Mouse (Mus musculus) brain, embryonic 14.5 days (tissue): Measurements from ENCODE around the gene Spata5.
"Not testable (repeated sequence)": the region's sequence is repeated elsewhere in the genome, so short reads cannot be mapped to it uniquely, and the experiment has no call there.

Experiments
- CTCF ChIP-seq: fragments of 200-500 bp; IDR thresholded peaks from 2 replicates; pipeline ENCODE4 v1.5.1; 2012; ENCODE audit warnings: inconsistent platforms, mild to moderate bottlenecking, moderate library complexity, borderline replicate concordance; ENCODE audit not compliant: insufficient read depth, insufficient read length; ENCODE audit errors: extremely low read depth
- POLR2A ChIP-seq: fragments of 200-500 bp; IDR thresholded peaks from 2 replicates; pipeline ENCODE4 v1.6.1; 2012; ENCODE audit warnings: mild to moderate bottlenecking, inconsistent platforms, borderline replicate concordance; ENCODE audit not compliant: poor library complexity, insufficient read depth, insufficient read length, severe bottlenecking; ENCODE audit errors: extremely low read depth

- not testable (repeated sequence) for TF ChIP-seq CTCF, POLR2A
These were observed 179.9 kb downstream of the Spata5 start for GRCm38 (mm10) chr3:37599641-37600040.
